Mouse (Mus musculus): ENCODE results near the gene Fmo6. TPM values are rescaled to one million over a fixed set of nuclear protein-coding genes. Genes with fewer than 3 reads are reported as not detected.
A peak's percentile ranks its signal among the peaks of the same experiment; 100 is the strongest.

Fmo6 gene
- polyA plus RNA-seq, 1 experiment from 2014 or later = not detected

GRCm38 (mm10) chr1:162895900-162896299 lies 41.4 kb downstream of the Fmo6 start:
- Histone ChIP-seq H3K4me3 (ENCODE audit: low read depth, low read length) (no peak overlapping the region), H3K9ac (ENCODE audit: low read depth, low read length) (no peak overlapping the region), H3K9me3 (ENCODE audit: control insufficient read depth, low read length) (no peaks in the 10 kb centered on the region), H3K36me3 (ENCODE audit: control insufficient read depth, insufficient read depth, low read length) (no peaks in the 10 kb centered on the region), H3K27ac (ENCODE audit: low read depth, low read length) (no peak overlapping the region), H3K4me2 (no peak overlapping the region), H3K4me1 (replicated peaks; ENCODE audit: control insufficient read depth, insufficient read depth, low read length) (no peaks in the 10 kb centered on the region), H3K27me3 (replicated peaks; ENCODE audit: control insufficient read depth, insufficient read depth, low read length) (no peaks in the 10 kb centered on the region)
- ATAC-seq (replicated peaks; ENCODE audit: low FRiP score) (0 out of 2 replicates have a peak, but pooled peaks have one; percentile 39), DNase-seq (ENCODE audit: low spot score) (peak; percentile 45)
- 42% methylated on average over 6 of the region's 6 CpGs for WGBS

DNA sequence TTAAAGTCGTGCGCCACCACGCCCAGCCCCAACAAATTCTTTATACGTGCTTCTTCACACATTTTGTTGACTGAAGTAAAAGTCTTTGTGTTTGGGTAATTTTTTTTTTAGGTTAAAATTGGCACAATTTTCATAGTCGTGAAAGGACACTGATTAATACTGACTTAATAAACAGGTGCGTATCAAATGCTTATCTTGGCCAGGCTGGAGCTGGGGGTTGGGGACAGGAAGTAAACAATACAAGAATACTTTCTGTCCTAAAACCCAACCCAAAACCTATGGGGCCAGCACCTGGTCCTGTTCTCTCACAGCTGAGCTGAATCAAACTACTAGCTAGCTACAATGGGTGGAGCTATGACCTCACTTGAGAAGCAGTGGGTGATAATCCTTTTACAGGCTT lies 44.3 kb downstream of the Fmo6 start:
- Histone ChIP-seq H3K9ac (ENCODE audit: low read depth, low read length) (no peak overlapping the region), H3K4me3 (ENCODE audit: low read depth, low read length) (no peak overlapping the region), H3K36me3 (ENCODE audit: control insufficient read depth, insufficient read depth, low read length) (no peaks in the 10 kb centered on the region), H3K4me1 (replicated peaks; ENCODE audit: control insufficient read depth, insufficient read depth, low read length) (no peaks in the 10 kb centered on the region), H3K27me3 (replicated peaks; ENCODE audit: control insufficient read depth, insufficient read depth, low read length) (no peaks in the 10 kb centered on the region), H3K27ac (ENCODE audit: low read depth, low read length) (no peak overlapping the region), H3K9me3 (ENCODE audit: control insufficient read depth, low read length) (no peaks in the 10 kb centered on the region), H3K4me2 (no peak overlapping the region)
- ATAC-seq (replicated peaks; ENCODE audit: low FRiP score) (no peak), DNase-seq (ENCODE audit: low spot score) (no peak)
- 88% methylated on average over 6 of the region's 6 CpGs for WGBS

- DNase-seq (ENCODE audit: low spot score) = no peak
- 0 out of 2 replicates have a peak, but pooled peaks have one; percentile 34 for ATAC-seq (replicated peaks; ENCODE audit: low FRiP score)
- Histone ChIP-seq H3K27ac (ENCODE audit: low read depth, low read length) (no peak overlapping the region), H3K4me1 (replicated peaks; ENCODE audit: control insufficient read depth, insufficient read depth, low read length) (no peaks in the 10 kb centered on the region), H3K36me3 (ENCODE audit: control insufficient read depth, insufficient read depth, low read length) (no peaks in the 10 kb centered on the region), H3K27me3 (replicated peaks; ENCODE audit: control insufficient read depth, insufficient read depth, low read length) (no peaks in the 10 kb centered on the region), H3K9me3 (ENCODE audit: control insufficient read depth, low read length) (no peaks in the 10 kb centered on the region), H3K4me2 (no peak overlapping the region), H3K4me3 (ENCODE audit: low read depth, low read length) (no peak overlapping the region), H3K9ac (ENCODE audit: low read depth, low read length) (no peak overlapping the region)
- 48% methylated on average over 6 of the region's 6 CpGs for WGBS
Observed at GRCm38 (mm10) chr1:162891980-162892451, 45.3 kb downstream of the Fmo6 start.

DNA sequence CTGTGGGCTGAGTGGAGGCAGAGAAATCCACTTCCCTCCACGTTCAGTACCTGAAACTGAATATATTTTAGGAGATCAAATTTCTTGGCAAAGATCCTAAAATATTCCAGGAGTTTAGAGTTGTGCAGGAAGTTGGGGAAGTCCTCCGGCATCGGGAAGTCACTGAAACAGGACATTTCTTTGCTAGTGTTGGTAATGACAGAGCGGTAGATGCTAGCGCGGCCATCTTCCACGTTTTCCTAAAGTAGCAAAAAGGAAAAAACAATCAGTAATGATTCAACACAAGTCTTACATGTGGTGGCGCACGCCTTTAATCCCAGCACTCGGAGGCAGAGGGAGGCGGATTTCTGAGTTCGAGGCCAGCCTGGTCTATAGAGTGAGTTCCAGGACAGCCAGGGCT lies 48.7 kb downstream of the Fmo6 start:
- 87% methylated on average over 12 of the region's 12 CpGs for WGBS
- Histone ChIP-seq H3K4me1 (replicated peaks; ENCODE audit: control insufficient read depth, insufficient read depth, low read length) (no peaks in the 10 kb centered on the region), H3K36me3 (ENCODE audit: control insufficient read depth, insufficient read depth, low read length) (no peaks in the 10 kb centered on the region), H3K4me3 (ENCODE audit: low read depth, low read length) (no peak overlapping the region), H3K9me3 (ENCODE audit: control insufficient read depth, low read length) (no peaks in the 10 kb centered on the region), H3K27ac (ENCODE audit: low read depth, low read length) (no peak overlapping the region), H3K9ac (ENCODE audit: low read depth, low read length) (no peak overlapping the region), H3K4me2 (no peak overlapping the region), H3K27me3 (replicated peaks; ENCODE audit: control insufficient read depth, insufficient read depth, low read length) (no peaks in the 10 kb centered on the region)
- DNase-seq (ENCODE audit: low spot score) = no peak
- no peak for ATAC-seq (replicated peaks; ENCODE audit: low FRiP score)

- 92% methylated on average over 7 of the region's 7 CpGs for WGBS
- Histone ChIP-seq H3K4me2 (no peak overlapping the region), H3K9ac (ENCODE audit: low read depth, low read length) (no peak overlapping the region), H3K27ac (ENCODE audit: low read depth, low read length) (no peak overlapping the region), H3K4me1 (replicated peaks; ENCODE audit: control insufficient read depth, insufficient read depth, low read length) (no peaks in the 10 kb centered on the region), H3K27me3 (replicated peaks; ENCODE audit: control insufficient read depth, insufficient read depth, low read length) (no peaks in the 10 kb centered on the region), H3K4me3 (ENCODE audit: low read depth, low read length) (no peak overlapping the region), H3K36me3 (ENCODE audit: control insufficient read depth, insufficient read depth, low read length) (no peaks in the 10 kb centered on the region), H3K9me3 (ENCODE audit: control insufficient read depth, low read length) (no peaks in the 10 kb centered on the region)
- ATAC-seq (replicated peaks; ENCODE audit: low FRiP score) (no peak), DNase-seq (ENCODE audit: low spot score) (no peak)
Observed at GRCm38 (mm10) chr1:162887644-162888043, 49.7 kb downstream of the Fmo6 start.

DNA sequence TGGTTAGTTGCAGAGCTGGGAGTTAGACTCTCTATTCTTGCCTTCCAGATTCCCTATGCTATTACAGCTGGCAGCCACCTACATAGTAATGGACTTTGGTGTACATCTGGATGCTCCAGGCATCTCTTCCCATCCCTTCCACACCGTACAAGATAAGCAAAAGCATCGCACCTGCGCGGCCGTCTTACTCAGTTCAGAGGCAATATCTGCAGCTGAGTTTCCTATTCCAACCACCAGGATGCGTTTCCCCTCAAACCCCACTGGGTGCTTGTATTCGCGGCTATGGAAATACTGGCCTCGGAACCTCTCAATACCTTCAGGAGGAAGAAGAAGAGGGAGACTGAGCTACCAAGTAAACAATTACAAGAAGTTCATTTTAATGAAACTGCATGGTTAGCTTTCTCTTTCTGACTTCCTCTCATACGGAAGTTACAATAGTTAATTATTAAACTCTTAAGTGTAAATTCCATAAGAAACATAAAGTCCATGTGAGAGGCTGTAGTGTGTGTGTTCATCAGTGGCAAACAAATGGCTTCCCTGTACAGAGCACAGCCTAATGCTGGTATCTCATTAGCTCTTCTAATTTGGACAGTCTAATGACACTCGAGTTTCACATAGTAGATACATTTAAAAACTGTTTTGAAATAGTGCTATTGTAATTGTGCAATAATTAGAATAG lies 51.0 kb downstream of the Fmo6 start:
- H3K4me2 ChIP-seq = no peak overlapping the region
- WGBS = 75% methylated on average over 11 of the region's 11 CpGs
- H3K9me3 ChIP-seq (ENCODE audit: control insufficient read depth, low read length) = no peaks in the 10 kb centered on the region
- no peak overlapping the region for H3K9ac ChIP-seq (ENCODE audit: low read depth, low read length)
- no peaks in the 10 kb centered on the region for H3K27me3 ChIP-seq (replicated peaks; ENCODE audit: control insufficient read depth, insufficient read depth, low read length)
- H3K36me3 ChIP-seq (ENCODE audit: control insufficient read depth, insufficient read depth, low read length) = no peaks in the 10 kb centered on the region
- H3K4me3 ChIP-seq (ENCODE audit: low read depth, low read length) = no peak overlapping the region
- H3K4me1 ChIP-seq (replicated peaks; ENCODE audit: control insufficient read depth, insufficient read depth, low read length) = no peaks in the 10 kb centered on the region
- DNase-seq (ENCODE audit: low spot score) (no peak), ATAC-seq (replicated peaks; ENCODE audit: low FRiP score) (no peak)
- H3K27ac ChIP-seq (ENCODE audit: low read depth, low read length) = no peak overlapping the region

DNA sequence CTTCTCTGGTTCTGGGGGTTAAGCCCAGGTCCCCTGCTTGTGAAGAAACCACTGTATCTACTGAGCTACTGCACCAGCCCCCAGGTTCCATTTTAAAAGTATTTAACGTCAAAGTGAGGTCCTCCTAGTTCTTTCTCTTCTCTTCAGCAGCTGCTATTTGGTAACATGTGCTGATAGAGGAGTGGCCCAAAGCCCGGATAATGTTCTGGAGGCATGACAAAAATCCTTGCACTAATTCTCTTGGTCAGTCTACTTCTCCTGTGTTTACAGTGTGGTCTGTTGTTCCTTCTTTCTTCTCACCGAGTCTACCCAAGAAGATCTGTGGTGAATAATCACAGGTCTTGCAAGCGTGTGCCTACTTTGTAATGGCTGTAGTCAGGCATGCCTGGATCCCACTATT lies 54.6 kb downstream of the Fmo6 start:
- no peak overlapping the region for H3K27ac ChIP-seq (ENCODE audit: low read depth, low read length)
- ATAC-seq (replicated peaks; ENCODE audit: low FRiP score) = no peak
- no peak for DNase-seq (ENCODE audit: low spot score)
- 82% methylated on average over 4 of the region's 4 CpGs for WGBS
- H3K27me3 ChIP-seq (replicated peaks; ENCODE audit: control insufficient read depth, insufficient read depth, low read length) = no peaks in the 10 kb centered on the region
- H3K9me3 ChIP-seq (ENCODE audit: control insufficient read depth, low read length) = no peaks in the 10 kb centered on the region
- no peaks in the 10 kb centered on the region for H3K36me3 ChIP-seq (ENCODE audit: control insufficient read depth, insufficient read depth, low read length)
- H3K4me1 ChIP-seq (replicated peaks; ENCODE audit: control insufficient read depth, insufficient read depth, low read length) = no peaks in the 10 kb centered on the region
- no peak overlapping the region for H3K4me2 ChIP-seq
- no peak overlapping the region for H3K4me3 ChIP-seq (ENCODE audit: low read depth, low read length)
- no peak overlapping the region for H3K9ac ChIP-seq (ENCODE audit: low read depth, low read length)

GRCm38 (mm10) chr1:162879595-162880369 lies 57.5 kb downstream of the Fmo6 start:
- Histone ChIP-seq H3K9me3 (ENCODE audit: control insufficient read depth, low read length) (no peaks in the 10 kb centered on the region), H3K36me3 (ENCODE audit: control insufficient read depth, insufficient read depth, low read length) (no peaks in the 10 kb centered on the region), H3K4me1 (replicated peaks; ENCODE audit: control insufficient read depth, insufficient read depth, low read length) (no peaks in the 10 kb centered on the region), H3K4me3 (ENCODE audit: low read depth, low read length) (no peak overlapping the region), H3K27me3 (replicated peaks; ENCODE audit: control insufficient read depth, insufficient read depth, low read length) (no peaks in the 10 kb centered on the region), H3K27ac (ENCODE audit: low read depth, low read length) (no peak overlapping the region), H3K4me2 (no peak overlapping the region), H3K9ac (ENCODE audit: low read depth, low read length) (no peak overlapping the region)
- DNase-seq (ENCODE audit: low spot score) (no peak), ATAC-seq (replicated peaks; ENCODE audit: low FRiP score) (peak; percentile 59)
- WGBS = 49% methylated on average over 11 of the region's 11 CpGs
